Mouse (Mus musculus) embryonic facial prominence, embryonic 13.5 days (tissue): ENCODE measurements around the gene Cux2. TPM values are rescaled to one million over a fixed set of nuclear protein-coding genes. Genes with fewer than 3 reads are reported as not detected.

Experiments used
- ATAC-seq: fragments of 200-750 bp; cut with Nextera tagmentation; 2 replicates; pipeline ENCODE4 v1.8.0; 2017; ENCODE audit warnings: low read depth; ENCODE audit not compliant: insufficient number of reproducible peaks, insufficient read depth, low FRiP score, low TSS enrichment
- H3K27ac ChIP-seq: fragments of 300-500 bp; sonication (generic); 2 replicates; pipeline ENCODE4 v1.5.1; 2015; ENCODE audit warnings: moderate library complexity, mild to moderate bottlenecking, inconsistent platforms
- H3K27me3 ChIP-seq: fragments of 300-500 bp; sonication (generic); 2 replicates; pipeline ENCODE4 v1.6.1; 2015; ENCODE audit warnings: mild to moderate bottlenecking, inconsistent platforms
- H3K36me3 ChIP-seq: fragments of 300-500 bp; sonication (generic); 2 replicates; pipeline ENCODE4 v1.6.1; 2015; ENCODE audit warnings: mild to moderate bottlenecking, inconsistent platforms
- H3K4me1 ChIP-seq: fragments of 300-500 bp; sonication (generic); 2 replicates; pipeline ENCODE4 v1.6.1; 2015; ENCODE audit warnings: inconsistent platforms
- H3K4me2 ChIP-seq: fragments of 300-500 bp; sonication (generic); 2 replicates; pipeline ENCODE4 v1.6.1; 2015; ENCODE audit warnings: moderate library complexity, mild to moderate bottlenecking, inconsistent platforms
- H3K4me3 ChIP-seq: fragments of 300-500 bp; sonication (generic); 2 replicates; pipeline ENCODE4 v1.5.1; 2015; ENCODE audit warnings: mild to moderate bottlenecking, inconsistent platforms
- H3K9ac ChIP-seq: fragments of 300-500 bp; sonication (generic); 2 replicates; pipeline ENCODE4 v1.6.1; 2015; ENCODE audit warnings: mild to moderate bottlenecking, inconsistent platforms
- H3K9me3 ChIP-seq: fragments of 300-500 bp; sonication (generic); 2 replicates; pipeline ENCODE4 v1.6.1; 2016; ENCODE audit warnings: inconsistent platforms
- WGBS: fragments of 180-500 bp; shearing (Covaris S2); methylation state at CpG from one replicate; pipeline ENCODE4 v1.1.7; 2015; ENCODE audit warnings: mixed read lengths; 5-methylcytosine and 5-hydroxymethylcytosine counted together
- polyA plus RNA-seq: library from polyadenylated mRNA; unstranded; fragments of >200 nt; fragmentation: Nextera tagmentation; extraction: Ambion mirVana; gene quantifications from 2 replicates; pipeline ENCODE4 v1.2.1, GENCODE M21; 2015

Gene Cux2
- polyA plus RNA-seq, 1 experiment from 2014 or later: 4.0 TPM

GRCm38 (mm10) chr5:121883356-121883755 lies 166.5 kb downstream of the Cux2 start:
- Histone ChIP-seq H3K27me3 (peaks cover 3% of the 10 kb centered on the region; the same call in 1 of the 2 replicates), H3K4me3 (no peak overlapping the region), H3K27ac (no peak overlapping the region), H3K9ac (no peak overlapping the region), H3K36me3 (no peaks in the 10 kb centered on the region), H3K4me2 (no peak overlapping the region), H3K9me3 (no peaks in the 10 kb centered on the region), H3K4me1 (no peaks in the 10 kb centered on the region)
- ATAC-seq: no peak
- WGBS: 67% methylated on average over 8 of the region's 8 CpGs

- Histone ChIP-seq H3K4me1 (no peaks in the 10 kb centered on the region), H3K36me3 (0 out of 2 replicates have a peak, but pooled peaks cover 8% of the 10 kb centered on the region), H3K9ac (no peak overlapping the region), H3K27me3 (peaks cover 3% of the 10 kb centered on the region; the same call in 1 of the 2 replicates), H3K4me2 (no peak overlapping the region), H3K27ac (no peak overlapping the region), H3K9me3 (no peaks in the 10 kb centered on the region), H3K4me3 (no peak overlapping the region)
- WGBS: 64% methylated on average over 6 of the region's 6 CpGs
- no peak for ATAC-seq
Measured at GRCm38 (mm10) chr5:121879211-121879610, 170.7 kb downstream of the Cux2 start.

- Histone ChIP-seq H3K4me3 (no peak overlapping the region), H3K36me3 (0 out of 2 replicates have a peak, but pooled peaks cover 8% of the 10 kb centered on the region), H3K4me2 (no peak overlapping the region), H3K27ac (no peak overlapping the region), H3K9me3 (no peaks in the 10 kb centered on the region), H3K9ac (no peak overlapping the region), H3K4me1 (no peaks in the 10 kb centered on the region), H3K27me3 (peaks cover 3% of the 10 kb centered on the region; the same call in 1 of the 2 replicates)
- whole genome bisulfite sequencing: 84% methylated on average over 17 of the region's 17 CpGs
- no peak for ATAC-seq
Measured at GRCm38 (mm10) chr5:121878703-121879102, 171.2 kb downstream of the Cux2 start.

GRCm38 (mm10) chr5:121876901-121877300 lies 173.0 kb downstream of the Cux2 start:
- Histone ChIP-seq H3K4me3 (no peak overlapping the region), H3K27me3 (peaks cover 3% of the 10 kb centered on the region; the same call in 1 of the 2 replicates), H3K4me2 (no peak overlapping the region), H3K9ac (no peak overlapping the region), H3K4me1 (no peaks in the 10 kb centered on the region), H3K36me3 (0 out of 2 replicates have a peak, but pooled peaks cover 8% of the 10 kb centered on the region), H3K9me3 (no peaks in the 10 kb centered on the region), H3K27ac (no peak overlapping the region)
- no peak for ATAC-seq
- WGBS: 84% methylated on average over 12 of the region's 12 CpGs

- H3K27ac ChIP-seq: no peak overlapping the region
- H3K9me3 ChIP-seq: no peaks in the 10 kb centered on the region
- no peak overlapping the region for H3K4me2 ChIP-seq
- no peak for ATAC-seq
- WGBS: 90% methylated on average over 12 of the region's 12 CpGs
- no peaks in the 10 kb centered on the region for H3K4me1 ChIP-seq
- peaks cover 3% of the 10 kb centered on the region; the same call in 1 of the 2 replicates for H3K27me3 ChIP-seq
- H3K9ac ChIP-seq: no peak overlapping the region
- H3K4me3 ChIP-seq: no peak overlapping the region
- 0 out of 2 replicates have a peak, but pooled peaks cover 8% of the 10 kb centered on the region for H3K36me3 ChIP-seq
Measured at GRCm38 (mm10) chr5:121875041-121875440, 174.9 kb downstream of the Cux2 start.

GRCm38 (mm10) chr5:121872158-121872557 lies 177.7 kb downstream of the Cux2 start:
- ATAC-seq: no peak
- Histone ChIP-seq H3K4me1 (no peaks in the 10 kb centered on the region), H3K27ac (no peak overlapping the region), H3K4me3 (no peak overlapping the region), H3K9me3 (no peaks in the 10 kb centered on the region), H3K9ac (no peak overlapping the region), H3K4me2 (no peak overlapping the region), H3K36me3 (0 out of 2 replicates have a peak, but pooled peaks cover 8% of the 10 kb centered on the region), H3K27me3 (no peaks in the 10 kb centered on the region)
- 2% methylated on average over 4 of the region's 4 CpGs for WGBS

- ATAC-seq: no peak
Measured at GRCm38 (mm10) chr5:121871515-121872030, 178.3 kb downstream of the Cux2 start.

GRCm38 (mm10) chr5:121870832-121871231 lies 179.1 kb downstream of the Cux2 start:
- 68% methylated on average over 6 of the region's 6 CpGs for WGBS

More at GRCm38 (mm10) chr5:121871515-121872030, 178.3 kb downstream of the Cux2 start:
- Histone ChIP-seq H3K4me3 (no peak overlapping the region), H3K9me3 (no peaks in the 10 kb centered on the region), H3K4me2 (no peak overlapping the region), H3K4me1 (no peaks in the 10 kb centered on the region), H3K27me3 (no peaks in the 10 kb centered on the region), H3K36me3 (0 out of 2 replicates have a peak, but pooled peaks cover 8% of the 10 kb centered on the region), H3K9ac (no peak overlapping the region), H3K27ac (no peak overlapping the region)
- WGBS: 85% methylated on average over 13 of the region's 13 CpGs

GRCm38 (mm10) chr5:121867963-121868362 lies 181.9 kb downstream of the Cux2 start:
- Histone ChIP-seq H3K4me2 (no peak overlapping the region), H3K4me3 (no peak overlapping the region), H3K27ac (no peak overlapping the region), H3K27me3 (no peaks in the 10 kb centered on the region; the same call in 1 of the 2 replicates), H3K9me3 (no peaks in the 10 kb centered on the region), H3K9ac (no peak overlapping the region), H3K4me1 (0 out of 2 replicates have a peak, but pooled peaks cover 4% of the 10 kb centered on the region), H3K36me3 (no peaks in the 10 kb centered on the region)
- WGBS: 47% methylated on average over 5 of the region's 5 CpGs
- ATAC-seq: no peak

More at GRCm38 (mm10) chr5:121870832-121871231, 179.1 kb downstream of the Cux2 start:
- Histone ChIP-seq H3K27me3 (no peaks in the 10 kb centered on the region), H3K9me3 (no peaks in the 10 kb centered on the region), H3K27ac (no peak overlapping the region), H3K4me3 (no peak overlapping the region), H3K4me1 (no peaks in the 10 kb centered on the region), H3K9ac (no peak overlapping the region), H3K36me3 (0 out of 2 replicates have a peak, but pooled peaks cover under 1% of the 10 kb centered on the region), H3K4me2 (no peak overlapping the region)
- ATAC-seq: no peak

GRCm38 (mm10) chr5:121864330-121864729 lies 185.6 kb downstream of the Cux2 start:
- peak overlapping the region; percentile 39; the same call in 1 of the 2 replicates for H3K4me2 ChIP-seq
- H3K9ac ChIP-seq: no peak overlapping the region
- peaks cover 6% of the 10 kb centered on the region; the same call in 1 of the 2 replicates for H3K9me3 ChIP-seq
- no peak overlapping the region for H3K4me3 ChIP-seq
- WGBS: 13% methylated on average over 7 of the region's 11 CpGs
- H3K27me3 ChIP-seq: no peaks in the 10 kb centered on the region; the same call in 1 of the 2 replicates
- peaks cover 13% of the 10 kb centered on the region for H3K36me3 ChIP-seq
- no peak overlapping the region for H3K27ac ChIP-seq
- H3K4me1 ChIP-seq: 0 out of 2 replicates have a peak, but pooled peaks cover 4% of the 10 kb centered on the region
- ATAC-seq: no peak

GRCm38 (mm10) chr5:121861964-121862363 lies 187.9 kb downstream of the Cux2 start:
- H3K9ac ChIP-seq: no peak overlapping the region
- no peak for ATAC-seq
- whole genome bisulfite sequencing: 45% methylated on average over 5 of the region's 5 CpGs

GRCm38 (mm10) chr5:121858427-121858826 lies 191.5 kb downstream of the Cux2 start:
- no peak for ATAC-seq
- Histone ChIP-seq H3K36me3 (peaks cover 49% of the 10 kb centered on the region), H3K4me1 (peaks cover 6% of the 10 kb centered on the region; the same call in 1 of the 2 replicates), H3K9ac (no peak overlapping the region), H3K4me3 (no peak overlapping the region), H3K27ac (no peak overlapping the region), H3K27me3 (no peaks in the 10 kb centered on the region), H3K9me3 (peaks cover 6% of the 10 kb centered on the region; the same call in 1 of the 2 replicates), H3K4me2 (no peak overlapping the region)
- 88% methylated on average over 12 of the region's 12 CpGs for WGBS

More at GRCm38 (mm10) chr5:121861964-121862363, 187.9 kb downstream of the Cux2 start:
- Histone ChIP-seq H3K36me3 (peaks cover 21% of the 10 kb centered on the region), H3K27me3 (no peaks in the 10 kb centered on the region; the same call in 1 of the 2 replicates), H3K9me3 (peaks cover 6% of the 10 kb centered on the region; the same call in 1 of the 2 replicates), H3K4me3 (no peak overlapping the region), H3K4me2 (no peak overlapping the region), H3K4me1 (0 out of 2 replicates have a peak, but pooled peaks cover 4% of the 10 kb centered on the region), H3K27ac (no peak overlapping the region)
